Mouse (Mus musculus) spleen, adult 2 months (tissue): ENCODE results near the gene Hoxb2. TPM values are rescaled to one million over a fixed set of nuclear protein-coding genes. Genes with fewer than 3 reads are reported as not detected.

Experiments
- DNase-seq, 2 experiments: peaks; one replicate each; pipeline versions ENCODE4 v3.0.0 to v3.0.0-alpha.2; 2012 to 2021; ENCODE audit warnings: low spot score in 2 of 2, low read depth in 1 of 2
- H3K27ac ChIP-seq: fragments of 200-500 bp; 2 replicates; pipeline ENCODE4 v1.5.1; 2012; ENCODE audit warnings: low read length, inconsistent platforms; ENCODE audit not compliant: insufficient read depth
- H3K27me3 ChIP-seq: fragments of 200-500 bp; 2 replicates; pipeline ENCODE4 v1.6.1; 2012; ENCODE audit warnings: mild to moderate bottlenecking, moderate library complexity, low read length, inconsistent platforms; ENCODE audit not compliant: control insufficient read depth, insufficient read depth
- H3K36me3 ChIP-seq: fragments of 200-500 bp; 2 replicates; pipeline ENCODE4 v1.6.1; 2012; ENCODE audit warnings: mild to moderate bottlenecking, low read length, inconsistent platforms; ENCODE audit not compliant: control insufficient read depth, insufficient read depth
- H3K4me1 ChIP-seq: fragments of 200-500 bp; 2 replicates; pipeline ENCODE4 v1.6.1; 2011; ENCODE audit warnings: inconsistent platforms; ENCODE audit not compliant: control insufficient read depth, insufficient read depth, insufficient read length
- H3K4me3 ChIP-seq: fragments of 200-500 bp; 2 replicates; pipeline ENCODE4 v1.5.1; 2011; ENCODE audit warnings: mild to moderate bottlenecking, inconsistent platforms; ENCODE audit not compliant: insufficient read depth, insufficient read length; ENCODE audit errors: extremely low read depth
- CTCF ChIP-seq: fragments of 200-500 bp; IDR thresholded peaks from 2 replicates; pipeline ENCODE4 v1.5.1; 2011; ENCODE audit warnings: mild to moderate bottlenecking, inconsistent platforms; ENCODE audit not compliant: insufficient read depth, insufficient read length, insufficient replicate concordance; ENCODE audit errors: extremely low read depth
- POLR2A ChIP-seq: fragments of 200-500 bp; IDR thresholded peaks from 2 replicates; pipeline ENCODE4 v1.6.1; 2011; ENCODE audit warnings: low read depth, low read length, inconsistent platforms
- WGBS: fragments of 180-500 bp; shearing (Covaris S2); methylation state at CpG from one replicate; pipeline ENCODE4 v1.1.7; 2018; 5-methylcytosine and 5-hydroxymethylcytosine counted together
- polyA plus RNA-seq: library from polyadenylated mRNA; depleted of rRNA; stranded (reverse); fragments of >200 nt; gene quantifications from 2 replicates; pipeline ENCODE4 v1.2.3, GENCODE M21; 2012

Gene Hoxb2
- polyA plus RNA-seq, 1 experiment = 1.9 TPM

GRCm38 (mm10) chr11:96305505-96306182, 44.7 kb upstream of the Hoxb2 start:
- Histone ChIP-seq H3K27me3 (peaks cover 22% of the 10 kb centered on the region), H3K36me3 (no peaks in the 10 kb centered on the region), H3K27ac (no peak overlapping the region), H3K4me3 (no peak overlapping the region), H3K4me1 (no peaks in the 10 kb centered on the region)
- DNase-seq = no peak
- 90% methylated on average over 6 of the region's 6 CpGs for WGBS
- TF ChIP-seq CTCF (no peak), POLR2A (no peak)

- 67% methylated on average over 7 of the region's 7 CpGs for WGBS
- peaks cover 2% of the 10 kb centered on the region; the same call in 1 of the 2 replicates for H3K4me1 ChIP-seq
- TF ChIP-seq POLR2A (no peak), CTCF (no peak)
- H3K27me3 ChIP-seq = peaks cover 19% of the 10 kb centered on the region
- no peak overlapping the region for H3K4me3 ChIP-seq
- H3K27ac ChIP-seq = no peak overlapping the region
- H3K36me3 ChIP-seq = no peaks in the 10 kb centered on the region
- DNase-seq = no peak
These were observed 44.0 kb upstream of the Hoxb2 start for GRCm38 (mm10) chr11:96306183-96306907.

- Histone ChIP-seq H3K27me3 (peaks cover 19% of the 10 kb centered on the region), H3K36me3 (no peaks in the 10 kb centered on the region), H3K4me1 (peaks cover 2% of the 10 kb centered on the region; the same call in 1 of the 2 replicates), H3K4me3 (no peak overlapping the region), H3K27ac (no peak overlapping the region)
- DNase-seq = no peak
- no peak for TF ChIP-seq POLR2A
- TF ChIP-seq CTCF = no peak
- WGBS = 37% methylated on average over 13 of the region's 13 CpGs
These were observed 43.4 kb upstream of the Hoxb2 start for GRCm38 (mm10) chr11:96306908-96307269.

- H3K27me3 ChIP-seq = peaks cover 15% of the 10 kb centered on the region
- H3K4me3 ChIP-seq = no peak overlapping the region
- H3K4me1 ChIP-seq = peaks cover 2% of the 10 kb centered on the region; the same call in 1 of the 2 replicates
- TF ChIP-seq POLR2A (no peak), CTCF (no peak)
- no peak for DNase-seq
- 70% methylated on average over 4 of the region's 4 CpGs for WGBS
- no peaks in the 10 kb centered on the region for H3K36me3 ChIP-seq
- H3K27ac ChIP-seq = no peak overlapping the region
These were observed 41.6 kb upstream of the Hoxb2 start for GRCm38 (mm10) chr11:96308763-96309162.

- TF ChIP-seq POLR2A (no peak), CTCF (no peak)
- H3K36me3 ChIP-seq = no peaks in the 10 kb centered on the region
- H3K27me3 ChIP-seq = peaks cover 16% of the 10 kb centered on the region
- WGBS = 62% methylated on average over 4 of the region's 4 CpGs
- no peak for DNase-seq
- no peak overlapping the region for H3K4me3 ChIP-seq
- no peak overlapping the region for H3K27ac ChIP-seq
- peaks cover 6% of the 10 kb centered on the region; the same call in 1 of the 2 replicates for H3K4me1 ChIP-seq
These were observed 41.0 kb upstream of the Hoxb2 start for GRCm38 (mm10) chr11:96309288-96309687.

GRCm38 (mm10) chr11:96310183-96310938, 40.0 kb upstream of the Hoxb2 start:
- Histone ChIP-seq H3K27me3 (peaks cover 16% of the 10 kb centered on the region), H3K4me1 (peaks cover 11% of the 10 kb centered on the region), H3K36me3 (no peaks in the 10 kb centered on the region), H3K27ac (no peak overlapping the region), H3K4me3 (no peak overlapping the region)
- no peak for TF ChIP-seq POLR2A
- TF ChIP-seq CTCF = no peak
- DNase-seq = no peak
- WGBS = 64% methylated on average over 20 of the region's 20 CpGs
